Mouse (Mus musculus): ENCODE measurements around the gene Sipa1l3.

GRCm38 (mm10) chr7:29454965-29455364 lies 63.5 kb downstream of the Sipa1l3 start:
- TF ChIP-seq CTCF (conservative IDR thresholded peaks at IDR 0.05; ENCODE audit: low read length): no peak
- no peak for TF ChIP-seq POU5F1 (IDR thresholded peaks at IDR 0.05; ENCODE audit: borderline replicate concordance, low read length)

All from E14TG2a.4 (cell line).